Mouse (Mus musculus): ENCODE measurements at regions not wholly inside any gene's neighbourhood (a gene's known extent, or its start where the extent isn't known, plus 50 kb on each side); places are given as distances from the start of the nearest gene placed in this dataset.

DNA sequence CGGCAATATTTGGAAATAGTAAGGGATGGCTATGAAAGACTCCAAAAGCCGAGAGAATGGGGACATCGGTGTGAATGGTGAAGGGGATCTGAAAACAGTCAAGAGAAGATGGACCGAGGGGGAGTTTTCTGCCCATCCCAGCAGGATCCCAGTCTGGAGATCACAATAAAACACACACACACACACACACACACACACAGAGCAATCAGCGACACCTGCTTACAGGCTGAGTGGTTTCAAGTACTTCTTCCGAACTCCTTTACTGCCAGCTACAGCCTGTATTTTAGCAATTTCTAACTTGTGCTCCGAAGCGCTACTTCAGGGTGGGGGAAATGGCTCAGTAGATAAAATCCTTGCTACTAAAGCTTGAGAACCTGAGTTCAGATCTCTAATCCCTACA is 205.8 kb downstream of the Bcl2l11 start:
- H3K27me3 ChIP-seq (ENCODE audit: insufficient read depth, low read length), result no peaks in the 10 kb centered on the region
- H3K36me3 ChIP-seq (ENCODE audit: insufficient read depth, low read length), result no peaks in the 10 kb centered on the region
- no peaks in the 10 kb centered on the region for H3K9me3 ChIP-seq (replicated peaks; ENCODE audit: low read length)
- H3K4me1 ChIP-seq (replicated peaks; ENCODE audit: insufficient read depth, low read length), result no peaks in the 10 kb centered on the region
- no peak for TF ChIP-seq CTCF (IDR thresholded peaks at IDR 0.05; ENCODE audit: low read depth)
- WGBS, result 41% methylated on average over 8 of the region's 8 CpGs
- ATAC-seq (replicated peaks; ENCODE audit: low FRiP score, low read depth) (no peak), DNase-seq (ENCODE audit: low spot score) (no peak)
- no peak overlapping the region for H3K9ac ChIP-seq (ENCODE audit: low read depth, low read length)
- H3K27ac ChIP-seq, result no peak overlapping the region
- peak overlapping the region; percentile 12 for H3K4me2 ChIP-seq (ENCODE audit: low read length)
- no peak overlapping the region for H3K4me3 ChIP-seq (replicated peaks; ENCODE audit: low read depth, low read length)

DNA sequence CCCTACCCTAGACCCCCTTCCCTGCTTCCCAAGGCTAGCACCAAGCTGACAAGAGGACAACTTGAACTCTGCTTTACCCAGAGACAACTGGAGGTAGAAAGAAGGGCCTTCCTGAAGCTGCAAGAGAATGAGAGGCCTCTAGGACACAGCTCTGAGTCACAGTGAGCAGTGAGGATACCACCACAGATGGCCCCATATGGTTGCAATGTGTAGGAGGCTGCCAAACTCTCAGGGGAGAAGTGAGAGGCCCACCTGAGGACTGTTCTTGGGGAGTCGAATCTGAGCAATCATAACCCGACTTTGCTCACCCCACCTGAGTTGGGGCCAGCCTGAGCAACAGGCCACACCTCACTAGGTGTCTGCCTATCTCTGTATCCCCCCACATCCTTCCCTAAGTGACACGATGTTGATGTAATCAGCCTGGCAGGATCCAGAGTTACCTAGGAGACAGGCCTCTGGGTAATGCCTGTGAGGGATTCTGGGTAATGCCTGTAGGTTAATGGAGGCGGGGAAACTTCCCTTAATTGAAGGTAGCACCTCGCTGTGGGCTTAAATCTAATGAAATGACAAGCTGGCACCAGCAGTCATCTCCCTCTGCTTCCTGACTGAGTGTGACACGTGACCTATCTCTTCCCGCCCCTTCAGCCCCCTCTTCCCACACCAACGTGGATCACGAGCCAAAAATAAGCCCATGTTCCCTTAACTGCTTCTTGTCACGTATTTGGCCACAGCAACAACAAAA is 207.7 kb downstream of the Bcl2l11 start:
- H3K4me3 ChIP-seq (replicated peaks; ENCODE audit: low read depth, low read length), result no peak overlapping the region
- peaks cover 4% of the 10 kb centered on the region; the same call in 1 of the 2 replicates for H3K4me1 ChIP-seq (replicated peaks; ENCODE audit: insufficient read depth, low read length)
- H3K36me3 ChIP-seq (ENCODE audit: insufficient read depth, low read length), result no peaks in the 10 kb centered on the region
- DNase-seq (ENCODE audit: low spot score) (no peak), ATAC-seq (replicated peaks; ENCODE audit: low FRiP score, low read depth) (no peak)
- no peak for TF ChIP-seq CTCF (IDR thresholded peaks at IDR 0.05; ENCODE audit: low read depth)
- H3K27me3 ChIP-seq (ENCODE audit: insufficient read depth, low read length), result no peaks in the 10 kb centered on the region
- H3K9me3 ChIP-seq (replicated peaks; ENCODE audit: low read length), result no peaks in the 10 kb centered on the region
- no peak overlapping the region for H3K27ac ChIP-seq
- no peak overlapping the region for H3K4me2 ChIP-seq (ENCODE audit: low read length)
- WGBS, result 68% methylated on average over 10 of the region's 10 CpGs
- H3K9ac ChIP-seq (ENCODE audit: low read depth, low read length), result no peak overlapping the region

DNA sequence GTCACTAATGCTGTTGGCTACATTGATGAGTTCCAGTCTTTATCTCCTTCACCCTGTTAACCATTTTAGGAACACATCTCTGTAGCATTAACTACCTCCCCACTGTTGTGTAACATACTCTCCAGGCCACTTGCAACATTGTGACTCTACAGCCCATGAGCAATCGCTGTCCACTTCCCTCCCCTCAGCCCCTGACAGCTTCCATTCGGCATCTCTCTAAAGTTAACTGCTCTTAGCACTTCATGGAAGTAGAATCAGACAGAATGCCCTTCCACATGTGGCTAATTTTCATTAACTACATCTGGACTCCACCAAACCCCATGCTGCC is 208.3 kb downstream of the Bcl2l11 start:
- H3K4me2 ChIP-seq (ENCODE audit: low read length), result no peak overlapping the region
- WGBS, result 46% methylated on average over 2 of the region's 2 CpGs
- H3K27ac ChIP-seq, result no peak overlapping the region
- H3K36me3 ChIP-seq (ENCODE audit: insufficient read depth, low read length), result no peaks in the 10 kb centered on the region
- H3K9me3 ChIP-seq (replicated peaks; ENCODE audit: low read length), result no peaks in the 10 kb centered on the region
- DNase-seq (ENCODE audit: low spot score) (no peak), ATAC-seq (replicated peaks; ENCODE audit: low FRiP score, low read depth) (no peak)
- peaks cover 9% of the 10 kb centered on the region for H3K4me1 ChIP-seq (replicated peaks; ENCODE audit: insufficient read depth, low read length)
- no peaks in the 10 kb centered on the region for H3K27me3 ChIP-seq (ENCODE audit: insufficient read depth, low read length)
- TF ChIP-seq CTCF (IDR thresholded peaks at IDR 0.05; ENCODE audit: low read depth), result no peak
- H3K4me3 ChIP-seq (replicated peaks; ENCODE audit: low read depth, low read length), result no peak overlapping the region
- H3K9ac ChIP-seq (ENCODE audit: low read depth, low read length), result no peak overlapping the region

DNA sequence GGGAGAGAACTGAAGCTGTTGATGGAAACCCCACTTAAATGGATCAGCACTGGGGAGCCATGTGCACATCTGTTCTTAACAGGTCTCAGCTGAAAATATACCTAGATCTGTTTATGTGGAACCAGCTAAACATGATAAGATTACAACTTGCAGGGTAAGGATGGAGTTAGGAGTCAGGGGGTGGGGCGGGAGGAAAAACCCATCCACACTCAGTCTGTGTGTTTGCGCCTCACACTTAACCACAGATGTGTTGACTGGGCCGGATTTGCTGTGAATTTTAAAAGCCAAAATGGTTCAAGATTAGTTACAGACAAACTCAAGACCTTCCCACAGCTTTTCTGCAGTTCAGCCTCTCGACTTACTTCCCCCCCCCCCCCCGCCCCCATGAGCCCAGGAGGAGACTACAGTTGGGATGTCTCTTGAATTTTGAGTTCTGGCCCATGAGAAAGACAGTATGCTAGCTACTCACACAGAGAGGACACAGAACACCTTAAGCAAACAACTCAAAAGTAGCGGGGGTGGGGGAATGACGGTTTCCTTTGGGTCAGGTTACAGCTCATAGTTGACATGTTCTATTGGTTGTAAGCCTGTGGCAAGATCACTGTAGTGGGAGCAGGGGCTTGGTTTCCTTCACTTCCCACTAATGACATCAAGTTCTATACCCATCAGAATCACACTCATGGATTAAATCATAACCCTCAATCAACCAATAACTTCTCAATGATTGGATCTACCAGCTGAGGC is 209.1 kb downstream of the Bcl2l11 start:
- WGBS, result 43% methylated on average over 7 of the region's 7 CpGs
- Histone ChIP-seq H3K27ac (no peak overlapping the region), H3K4me3 (replicated peaks; ENCODE audit: low read depth, low read length) (no peak overlapping the region), H3K36me3 (ENCODE audit: insufficient read depth, low read length) (no peaks in the 10 kb centered on the region), H3K27me3 (ENCODE audit: insufficient read depth, low read length) (no peaks in the 10 kb centered on the region), H3K4me1 (replicated peaks; ENCODE audit: insufficient read depth, low read length) (peaks cover 18% of the 10 kb centered on the region), H3K4me2 (ENCODE audit: low read length) (no peak overlapping the region), H3K9ac (ENCODE audit: low read depth, low read length) (no peak overlapping the region), H3K9me3 (replicated peaks; ENCODE audit: low read length) (no peaks in the 10 kb centered on the region)
- TF ChIP-seq CTCF (IDR thresholded peaks at IDR 0.05; ENCODE audit: low read depth), result no peak
- ATAC-seq (replicated peaks; ENCODE audit: low FRiP score, low read depth) (no peak), DNase-seq (ENCODE audit: low spot score) (peak; percentile 57)

DNA sequence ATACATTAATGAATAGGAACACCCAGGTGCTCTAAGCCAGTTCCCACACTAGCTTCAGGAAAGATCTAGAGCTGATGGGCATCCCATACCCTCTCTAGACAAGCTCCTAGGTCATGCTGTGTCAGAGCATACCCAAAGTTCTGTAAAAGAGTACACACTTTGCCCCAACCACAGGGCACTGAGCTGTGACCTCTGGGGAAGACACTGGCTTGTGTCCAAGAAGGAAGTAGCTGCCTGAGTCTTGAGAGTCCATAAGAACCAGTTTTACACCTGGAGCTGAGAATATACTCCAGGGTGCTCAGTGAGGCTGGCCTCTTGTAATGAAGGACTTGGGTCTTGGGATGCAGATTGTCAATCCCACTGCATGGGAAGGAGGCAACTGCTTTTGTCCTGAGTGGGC is 211.4 kb downstream of the Bcl2l11 start:
- Histone ChIP-seq H3K9ac (ENCODE audit: low read depth, low read length) (no peak overlapping the region), H3K27me3 (ENCODE audit: insufficient read depth, low read length) (no peaks in the 10 kb centered on the region), H3K4me3 (replicated peaks; ENCODE audit: low read depth, low read length) (no peak overlapping the region), H3K36me3 (ENCODE audit: insufficient read depth, low read length) (no peaks in the 10 kb centered on the region), H3K4me2 (ENCODE audit: low read length) (no peak overlapping the region), H3K4me1 (replicated peaks; ENCODE audit: insufficient read depth, low read length) (peaks cover 22% of the 10 kb centered on the region), H3K27ac (no peak overlapping the region), H3K9me3 (replicated peaks; ENCODE audit: low read length) (no peaks in the 10 kb centered on the region)
- TF ChIP-seq CTCF (IDR thresholded peaks at IDR 0.05; ENCODE audit: low read depth), result no peak
- DNase-seq (ENCODE audit: low spot score) (no peak), ATAC-seq (replicated peaks; ENCODE audit: low FRiP score, low read depth) (no peak)

DNA sequence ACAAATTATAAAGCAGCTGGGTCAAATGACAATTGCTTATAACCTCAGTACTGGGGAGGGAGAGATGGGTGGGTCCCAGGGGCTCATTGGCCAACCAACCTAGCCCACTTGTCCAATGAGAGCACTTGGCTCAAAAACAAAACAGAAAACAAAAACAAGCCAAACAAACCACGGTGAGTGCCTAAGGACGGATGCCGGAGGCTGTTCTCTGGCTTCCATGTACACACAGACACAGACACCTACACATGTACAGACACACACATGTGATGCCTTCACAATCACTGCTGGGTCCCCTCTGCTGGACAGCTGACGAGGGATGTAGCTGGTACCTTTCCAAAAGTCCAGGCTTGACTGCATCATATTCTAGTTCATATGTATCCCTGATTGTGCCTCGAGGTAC is 212.0 kb downstream of the Bcl2l11 start:
- ATAC-seq (replicated peaks; ENCODE audit: low FRiP score, low read depth) (no peak), DNase-seq (ENCODE audit: low spot score) (no peak)
- Histone ChIP-seq H3K4me1 (replicated peaks; ENCODE audit: insufficient read depth, low read length) (peaks cover 22% of the 10 kb centered on the region), H3K4me3 (replicated peaks; ENCODE audit: low read depth, low read length) (no peak overlapping the region), H3K9ac (ENCODE audit: low read depth, low read length) (no peak overlapping the region), H3K27me3 (ENCODE audit: insufficient read depth, low read length) (no peaks in the 10 kb centered on the region), H3K4me2 (ENCODE audit: low read length) (no peak overlapping the region), H3K36me3 (ENCODE audit: insufficient read depth, low read length) (no peaks in the 10 kb centered on the region), H3K9me3 (replicated peaks; ENCODE audit: low read length) (no peaks in the 10 kb centered on the region), H3K27ac (no peak overlapping the region)
- 90% methylated on average over 5 of the region's 5 CpGs for WGBS
- TF ChIP-seq CTCF (IDR thresholded peaks at IDR 0.05; ENCODE audit: low read depth), result no peak

All from kidney, postnatal 0 days (tissue).